Mouse (Mus musculus) limb, embryonic 12.5 days (tissue): Measurements from ENCODE around the gene Mstn. TPM values are rescaled to one million over a fixed set of nuclear protein-coding genes. Genes with fewer than 3 reads are reported as not detected.

Experiments used
- ATAC-seq: fragments of 200-750 bp; cut with Nextera tagmentation; 2 replicates; pipeline ENCODE4 v1.8.0; 2017; ENCODE audit warnings: low read depth, moderate TSS enrichment; ENCODE audit not compliant: insufficient number of reproducible peaks, insufficient read depth, low FRiP score, low TSS enrichment
- H3K27ac ChIP-seq: fragments of 300-500 bp; sonication (generic); 2 replicates; pipeline ENCODE4 v1.5.1; 2016; ENCODE audit warnings: mild to moderate bottlenecking, moderate library complexity
- H3K27me3 ChIP-seq: fragments of 300-500 bp; sonication (generic); 2 replicates; pipeline ENCODE4 v1.6.1; 2016; ENCODE audit warnings: mild to moderate bottlenecking, moderate library complexity
- H3K36me3 ChIP-seq: fragments of 300-500 bp; sonication (generic); 2 replicates; pipeline ENCODE4 v1.6.1; 2016; ENCODE audit warnings: mild to moderate bottlenecking, moderate library complexity
- H3K4me1 ChIP-seq: fragments of 300-500 bp; sonication (generic); replicated peaks from 2 replicates; pipeline ENCODE4 v1.6.1; 2016
- H3K4me2 ChIP-seq: fragments of 300-500 bp; sonication (generic); 2 replicates; pipeline ENCODE4 v1.6.1; 2016; ENCODE audit warnings: mild to moderate bottlenecking, moderate library complexity
- H3K4me3 ChIP-seq: fragments of 300-500 bp; sonication (generic); replicated peaks from 2 replicates; pipeline ENCODE4 v1.5.1; 2016; ENCODE audit warnings: mild to moderate bottlenecking
- H3K9ac ChIP-seq: fragments of 300-500 bp; sonication (generic); replicated peaks from 2 replicates; pipeline ENCODE4 v1.6.1; 2016; ENCODE audit warnings: mild to moderate bottlenecking, moderate library complexity
- H3K9me3 ChIP-seq: fragments of 300-500 bp; sonication (generic); 2 replicates; pipeline ENCODE4 v1.6.1; 2016; ENCODE audit warnings: mild to moderate bottlenecking, moderate library complexity
- WGBS: fragments of 180-500 bp; shearing (Covaris S2); methylation state at CpG from one replicate; pipeline ENCODE4 v1.1.7; 2016; 5-methylcytosine and 5-hydroxymethylcytosine counted together
- polyA plus RNA-seq: library from polyadenylated mRNA; unstranded; fragments of >200 nt; fragmentation: Nextera tagmentation; extraction: Ambion mirVana; gene quantifications from 2 replicates; pipeline ENCODE4 v1.2.1, GENCODE M21; 2016

Gene Mstn
- polyA plus RNA-seq, 1 experiment from 2014 or later = 6.7 TPM

- Histone ChIP-seq H3K36me3 (no peaks in the 10 kb centered on the region), H3K27me3 (no peaks in the 10 kb centered on the region), H3K4me1 (no peaks in the 10 kb centered on the region), H3K9ac (no peak overlapping the region), H3K27ac (no peak overlapping the region), H3K4me3 (no peak overlapping the region), H3K4me2 (no peak overlapping the region), H3K9me3 (no peaks in the 10 kb centered on the region)
- ATAC-seq = no peak
- 89% methylated on average over 1 of the region's 1 CpGs for WGBS
Observed at GRCm38 (mm10) chr1:53110561-53110960, 49.1 kb downstream of the Mstn start.

Other genes with a start within 250 kb of the Mstn start
- gene Inpp1, start 244.0 kb upstream of the Mstn start, polyA plus RNA-seq = 21.0 and 21.9 TPM in 2 replicates
- 24.2 and 26.2 TPM in 2 replicates for gene Hibch, start 216.7 kb upstream of the Mstn start, polyA plus RNA-seq
- 1.4 and 2.0 TPM in 2 replicates for gene 1700019D03Rik, start 41.5 kb upstream of the Mstn start, polyA plus RNA-seq
- not detected in 2 replicates for gene 1700019A02Rik, start 126.0 kb downstream of the Mstn start, polyA plus RNA-seq
- gene Pms1, start 235.4 kb downstream of the Mstn start, polyA plus RNA-seq = 29.9 and 31.1 TPM in 2 replicates
- gene Ormdl1, start 235.5 kb downstream of the Mstn start, polyA plus RNA-seq = 48.4 and 53.0 TPM in 2 replicates
- not detected in 2 replicates for gene Gm28778, start 235.5 kb downstream of the Mstn start, polyA plus RNA-seq